Mouse (Mus musculus) lung, postnatal 4 days (tissue): ENCODE measurements around the gene Rab11fip5.

Source experiments
- DNase-seq, 2 experiments: peaks; one replicate each; pipeline ENCODE4 v3.0.0; 2021

Rab11fip5 gene

GRCm38 (mm10) chr6:85373066-85373860 is 1.2 kb downstream of the Rab11fip5 start:
- DNase-seq, result no peak

DNA sequence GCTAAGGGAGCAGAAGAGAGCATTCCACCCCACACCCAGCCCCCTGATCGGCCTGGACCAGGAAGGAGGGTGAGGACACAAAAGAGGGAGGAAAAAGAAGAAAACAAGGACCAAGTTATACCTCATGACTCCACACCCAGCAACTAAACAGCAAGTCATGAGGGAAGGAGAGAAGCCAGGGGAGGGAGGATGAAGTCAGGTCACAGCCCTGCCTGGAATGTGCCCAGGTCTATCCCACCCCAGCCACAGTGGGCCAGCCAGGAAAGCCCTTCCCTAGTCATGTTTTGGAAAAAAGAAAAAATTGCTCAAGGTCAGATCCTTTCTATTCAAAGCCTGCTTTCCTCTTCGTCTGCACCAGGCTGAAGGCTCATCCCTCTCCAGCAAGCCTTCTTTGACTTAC is 1.9 kb downstream of the Rab11fip5 start:
- DNase-seq, result no peak

GRCm38 (mm10) chr6:85371859-85372405 is 2.5 kb downstream of the Rab11fip5 start:
- DNase-seq, result no peak

DNA sequence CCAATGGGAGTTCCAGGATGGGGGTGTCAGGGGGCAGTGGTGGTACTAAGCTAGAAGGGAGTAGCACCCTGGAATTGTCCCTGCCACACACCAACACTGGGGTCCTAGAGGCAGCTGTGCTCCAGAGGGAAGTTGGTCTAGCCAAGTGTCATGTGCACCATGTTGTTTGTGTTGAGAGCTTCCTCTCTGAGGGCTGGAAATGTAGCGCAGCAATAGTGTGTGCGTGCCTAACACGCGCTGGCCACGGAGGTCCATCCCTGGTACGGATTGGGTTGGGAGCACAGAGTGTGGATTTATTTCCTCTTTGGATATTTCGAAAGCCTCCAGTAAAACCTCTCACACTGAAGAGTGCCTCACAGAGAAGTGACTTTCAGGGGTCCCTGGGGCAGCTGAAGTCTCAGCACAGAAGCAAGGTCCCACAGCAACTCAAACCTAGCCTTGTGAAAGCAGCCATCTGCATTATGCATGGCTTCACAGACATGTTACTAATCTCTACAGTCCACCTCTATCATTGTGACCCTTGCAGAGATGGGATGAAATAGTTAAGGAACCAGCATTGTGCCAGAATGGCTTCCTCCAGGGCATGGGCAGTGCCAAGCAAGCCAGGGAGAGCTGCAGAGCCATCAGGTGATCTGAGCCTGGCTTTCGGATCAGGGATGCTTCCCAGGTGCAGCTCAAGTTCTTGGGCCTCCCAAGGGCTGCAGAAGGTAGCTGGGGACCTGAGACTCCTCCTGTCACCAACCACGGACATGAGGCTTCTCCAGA is 3.6 kb downstream of the Rab11fip5 start:
- peak in 1 of 2 experiments; percentile 35 for DNase-seq

DNA sequence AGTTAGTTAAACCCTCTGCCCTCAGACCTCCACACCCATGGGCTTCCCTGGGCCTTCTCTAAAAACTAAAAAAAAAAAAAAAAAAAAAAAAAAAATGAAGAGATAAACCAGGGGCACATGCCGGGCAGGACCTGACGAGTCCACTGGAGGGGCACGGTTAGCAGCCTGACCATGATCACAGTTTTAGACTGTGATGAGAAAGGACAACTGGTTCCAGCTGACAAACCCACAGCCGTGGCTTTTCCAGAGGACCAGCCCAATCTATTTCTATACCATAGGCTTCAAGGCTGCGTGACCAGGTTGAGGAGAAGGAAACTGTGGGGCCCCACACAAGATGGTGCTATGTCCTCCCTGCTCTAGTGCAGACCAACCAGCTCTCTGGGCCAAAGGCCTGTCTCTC is 4.4 kb downstream of the Rab11fip5 start:
- no peak for DNase-seq

- peak; percentile 78 to 88 for DNase-seq
These were observed 5.1 kb downstream of the Rab11fip5 start for GRCm38 (mm10) chr6:85369181-85369860.

DNA sequence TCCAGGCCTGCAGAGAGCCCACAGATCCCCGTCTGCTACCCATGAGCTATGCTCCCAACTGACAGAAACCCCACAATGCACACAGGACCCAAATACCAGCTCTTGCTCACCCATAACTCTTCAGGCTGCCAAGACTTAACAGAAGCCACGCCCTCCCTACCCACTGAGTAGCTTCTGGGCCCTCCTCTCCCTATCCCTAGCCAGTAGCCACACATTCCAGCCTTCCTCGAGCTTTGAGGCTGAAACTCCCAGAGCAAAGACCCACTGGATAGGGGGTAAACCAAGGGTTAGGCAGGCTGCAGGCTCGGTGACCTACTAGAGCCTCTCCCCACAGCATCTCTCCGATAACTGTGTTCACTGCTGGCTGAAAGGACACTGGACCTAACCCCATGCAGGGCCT is 5.7 kb downstream of the Rab11fip5 start:
- no peak for DNase-seq

DNA sequence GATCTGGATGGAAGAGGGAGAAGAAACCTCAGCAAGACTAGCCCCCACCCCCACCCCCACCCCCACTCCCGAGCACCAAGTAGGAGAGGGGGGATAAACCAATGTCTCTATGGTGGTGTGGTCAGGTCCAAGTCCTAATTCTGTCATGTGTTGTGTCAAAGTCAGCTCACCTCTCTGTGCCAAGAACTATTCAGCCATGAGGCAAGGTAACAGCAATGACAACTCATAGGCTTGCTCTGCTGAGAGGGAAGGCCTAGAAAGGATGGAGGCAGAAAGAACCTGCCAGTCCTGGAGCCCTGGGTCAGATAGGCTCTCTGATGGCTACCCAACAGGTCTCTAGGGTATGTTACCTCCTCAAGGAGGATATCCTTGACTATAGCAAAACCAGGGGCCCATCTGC is 6.3 kb downstream of the Rab11fip5 start:
- no peak for DNase-seq

- DNase-seq, result peak; percentile 38 to 49
These were observed 8.0 kb downstream of the Rab11fip5 start for GRCm38 (mm10) chr6:85366387-85366786.

- no peak for DNase-seq
These were observed 10.0 kb downstream of the Rab11fip5 start for GRCm38 (mm10) chr6:85364439-85364838.

- no peak for DNase-seq
These were observed 10.6 kb downstream of the Rab11fip5 start for GRCm38 (mm10) chr6:85363906-85364260.

GRCm38 (mm10) chr6:85363231-85363905 is 11.1 kb downstream of the Rab11fip5 start:
- DNase-seq, result no peak

DNA sequence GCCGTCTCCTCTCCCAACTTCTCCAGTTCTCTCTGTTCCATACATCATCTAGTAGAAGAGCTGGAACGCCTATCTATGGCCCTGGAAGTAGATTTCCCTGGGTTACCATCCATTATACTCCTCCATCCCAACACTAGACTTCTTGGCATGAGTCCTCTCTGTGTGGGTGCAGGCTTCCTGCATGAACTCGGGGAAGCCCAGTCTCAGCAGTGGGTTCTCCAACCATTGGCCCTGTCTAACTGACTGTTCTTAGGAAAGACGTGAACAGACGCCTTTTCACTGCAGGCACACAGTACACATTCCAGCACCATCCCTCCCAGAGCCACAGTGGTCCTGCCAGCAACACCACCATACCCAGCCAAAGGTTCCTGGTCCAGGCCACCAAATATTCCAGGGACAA is 11.8 kb downstream of the Rab11fip5 start:
- DNase-seq, result no peak

DNA sequence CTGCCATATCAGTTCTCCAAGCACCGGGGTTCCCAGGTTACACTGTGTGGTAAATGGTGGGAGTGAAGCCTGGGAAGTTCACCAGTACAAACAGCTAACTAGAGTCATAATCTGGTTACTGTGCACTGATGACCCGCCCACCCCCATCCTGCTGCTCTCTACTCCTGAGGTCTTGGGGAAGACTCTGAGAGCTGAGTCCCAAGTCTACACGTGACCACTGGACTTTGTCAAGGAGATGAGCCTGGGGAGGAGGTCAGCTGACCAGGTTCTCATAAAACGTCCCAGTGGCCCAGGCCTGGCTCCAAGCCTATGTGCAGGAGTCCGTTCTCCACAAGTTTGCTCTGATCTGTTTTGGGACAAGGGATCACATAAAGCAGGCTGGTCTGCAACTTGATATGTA is 14.1 kb downstream of the Rab11fip5 start:
- no peak for DNase-seq

- no peak for DNase-seq
These were observed 15.6 kb downstream of the Rab11fip5 start for GRCm38 (mm10) chr6:85358877-85359276.

GRCm38 (mm10) chr6:85356682-85357465 is 17.6 kb downstream of the Rab11fip5 start:
- DNase-seq, result no peak

DNA sequence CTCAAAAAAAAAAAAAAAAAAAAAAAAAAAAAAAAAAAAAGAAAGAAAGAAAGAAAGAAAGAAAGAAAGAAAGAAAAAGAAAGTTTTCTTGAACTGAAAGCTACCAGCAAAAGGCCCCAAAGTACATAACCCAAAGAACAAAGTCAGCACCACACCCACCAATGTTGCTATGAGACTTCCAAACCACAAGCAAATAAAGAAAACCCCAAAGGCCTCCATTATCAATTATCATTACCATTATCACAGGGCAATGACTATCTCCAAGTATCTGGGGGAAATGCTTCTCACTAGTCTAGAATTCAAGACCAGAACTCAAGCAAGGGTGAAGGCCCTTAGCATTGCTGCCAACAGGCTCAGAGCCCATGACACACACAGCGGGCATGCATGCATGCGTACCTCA is 18.7 kb downstream of the Rab11fip5 start:
- no peak for DNase-seq

GRCm38 (mm10) chr6:85354709-85355108 is 19.7 kb downstream of the Rab11fip5 start:
- DNase-seq, result no peak

DNA sequence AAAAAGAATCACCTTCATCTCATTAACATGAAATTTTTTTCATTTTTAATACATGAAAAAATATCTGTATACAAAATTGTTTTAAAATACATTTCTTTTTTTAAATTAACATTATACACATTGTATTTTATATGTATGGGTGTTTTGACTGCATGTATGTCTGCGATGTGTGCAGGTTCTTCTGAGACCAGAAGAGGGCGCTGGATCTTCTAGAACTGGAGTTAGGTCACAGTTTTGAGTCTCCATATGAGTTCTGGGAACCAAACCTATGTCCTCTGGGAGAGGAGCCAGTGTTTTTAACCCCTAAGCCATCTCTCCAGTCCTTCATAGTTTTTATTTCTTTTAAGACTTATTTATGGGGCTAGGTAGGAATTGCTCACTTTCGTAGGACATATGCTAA is 20.7 kb downstream of the Rab11fip5 start:
- no peak for DNase-seq

- no peak for DNase-seq
These were observed 24.3 kb downstream of the Rab11fip5 start for GRCm38 (mm10) chr6:85350157-85350556.

GRCm38 (mm10) chr6:85349246-85349645 is 25.2 kb downstream of the Rab11fip5 start:
- DNase-seq, result no peak

DNA sequence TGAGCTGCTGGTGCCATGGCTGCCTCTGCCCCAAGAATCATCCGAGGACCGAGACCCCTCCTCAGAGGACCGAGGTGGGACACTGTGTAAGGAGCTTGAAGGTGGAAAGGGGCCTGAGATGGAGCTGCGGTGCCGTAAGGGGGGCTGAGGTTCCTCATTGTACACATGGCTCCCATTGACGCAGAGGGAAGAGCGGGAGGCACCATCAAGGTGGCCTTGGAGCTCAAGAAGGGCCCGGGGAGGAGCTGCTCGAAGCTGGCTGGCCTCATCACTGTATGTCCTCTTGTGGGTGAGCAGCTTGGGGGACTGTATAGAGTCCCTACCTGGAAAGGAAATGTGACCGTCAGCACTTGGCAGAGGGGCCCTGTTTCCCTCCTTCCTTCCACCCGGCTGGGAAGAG is 26.3 kb downstream of the Rab11fip5 start:
- DNase-seq, result no peak
